Mouse (Mus musculus) forebrain, embryonic 10.5 days (tissue): ENCODE data around the gene Mmp11. TPM values are rescaled to one million over a fixed set of nuclear protein-coding genes. Genes with fewer than 3 reads are reported as not detected.

ENCODE experiments used
- DNase-seq: peaks from one replicate; pipeline ENCODE4 v3.0.0-alpha.2; 2017; ENCODE audit warnings: low spot score; ENCODE audit errors: extremely low spot score
- H3K27ac ChIP-seq: fragments of 300-500 bp; sonication (generic); 2 replicates; pipeline ENCODE4 v1.5.1; 2016; ENCODE audit warnings: mild to moderate bottlenecking
- H3K27me3 ChIP-seq: fragments of 300-500 bp; sonication (generic); 2 replicates; pipeline ENCODE4 v1.6.1; 2016; ENCODE audit warnings: mild to moderate bottlenecking; ENCODE audit not compliant: poor library complexity, severe bottlenecking
- H3K36me3 ChIP-seq: fragments of 300-500 bp; sonication (generic); replicated peaks from 2 replicates; pipeline ENCODE4 v1.6.1; 2016; ENCODE audit warnings: mild to moderate bottlenecking, moderate library complexity
- H3K4me1 ChIP-seq: fragments of 300-500 bp; sonication (generic); 2 replicates; pipeline ENCODE4 v1.6.1; 2016
- H3K4me3 ChIP-seq: fragments of 300-500 bp; sonication (generic); 2 replicates; pipeline ENCODE4 v1.5.1; 2016; ENCODE audit warnings: mild to moderate bottlenecking, moderate library complexity
- H3K9me3 ChIP-seq: fragments of 300-500 bp; sonication (generic); 2 replicates; pipeline ENCODE4 v1.6.1; 2016; ENCODE audit warnings: mild to moderate bottlenecking, moderate library complexity
- WGBS: fragments of 180-500 bp; shearing (Covaris S2); methylation state at CpG from one replicate; pipeline ENCODE4 v1.1.7; 2016; 5-methylcytosine and 5-hydroxymethylcytosine counted together
- polyA plus RNA-seq: library from polyadenylated mRNA; unstranded; fragments of >200 nt; fragmentation: Nextera tagmentation; extraction: Ambion mirVana; gene quantifications from 2 replicates; pipeline ENCODE4 v1.2.1, GENCODE M21; 2016

The Mmp11 gene
- polyA plus RNA-seq, 1 experiment from 2014 or later, result 24.6 TPM

DNA sequence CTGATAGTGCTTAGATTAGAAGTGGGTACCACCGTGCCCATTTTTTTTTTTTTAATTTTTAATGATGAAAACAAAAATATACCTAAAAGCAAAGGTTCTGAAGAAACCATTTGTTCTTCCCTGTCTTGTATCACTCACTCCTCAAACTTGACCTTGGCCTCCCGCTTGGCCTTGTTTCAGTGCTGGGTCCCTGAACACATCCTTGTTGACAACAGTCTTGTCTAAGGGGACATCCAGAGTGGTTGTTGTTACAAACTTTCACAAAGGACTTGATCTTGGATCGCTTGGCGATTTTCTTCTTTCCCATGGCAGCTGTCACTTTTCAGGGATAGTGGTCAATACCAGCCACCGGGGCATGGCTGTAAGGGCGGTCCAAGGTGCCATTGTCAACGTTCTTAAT is 8.9 kb upstream of the Mmp11 start:
- H3K36me3 ChIP-seq, result no peaks in the 10 kb centered on the region
- 95% methylated on average over 7 of the region's 7 CpGs for WGBS
- no peaks in the 10 kb centered on the region for H3K9me3 ChIP-seq
- no peak overlapping the region for H3K27ac ChIP-seq
- no peak overlapping the region for H3K4me3 ChIP-seq
- no peak for DNase-seq
- peaks cover 44% of the 10 kb centered on the region for H3K27me3 ChIP-seq
- peaks cover 26% of the 10 kb centered on the region for H3K4me1 ChIP-seq

DNA sequence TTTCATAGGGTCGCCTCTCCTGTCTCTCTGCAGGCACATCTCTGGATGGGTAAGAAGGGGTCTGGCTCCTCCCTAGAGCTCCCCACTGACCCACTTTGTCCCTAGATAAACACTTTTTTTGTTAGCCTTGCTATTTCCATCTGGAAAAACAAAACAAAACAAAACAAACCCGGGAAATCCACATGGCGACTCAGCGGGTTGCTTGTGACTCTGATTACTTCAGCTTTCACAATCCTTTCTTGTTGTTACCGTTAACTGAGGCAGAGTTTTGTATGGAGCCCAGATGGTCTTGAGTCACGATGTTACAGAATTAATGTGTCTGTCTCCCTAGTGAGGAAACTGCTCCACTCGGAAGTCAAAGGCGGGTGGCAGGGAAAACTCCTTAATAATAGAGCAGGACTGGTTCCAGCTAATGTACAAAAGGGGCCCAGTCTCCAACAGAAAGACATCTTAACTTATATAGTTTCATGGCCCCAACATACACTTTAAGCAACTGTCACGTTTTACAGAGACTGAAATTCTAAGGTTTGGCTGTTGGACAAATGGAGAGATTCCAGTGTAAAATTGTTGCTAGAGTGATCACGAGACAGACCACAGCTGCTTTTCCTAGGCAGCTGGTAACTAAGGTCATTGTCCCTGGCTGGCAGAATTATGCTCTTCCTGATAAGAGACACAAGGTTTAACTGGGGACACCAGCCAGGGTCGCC is 7.9 kb upstream of the Mmp11 start:
- Histone ChIP-seq H3K27me3 (peaks cover 44% of the 10 kb centered on the region), H3K9me3 (no peaks in the 10 kb centered on the region), H3K4me3 (no peak overlapping the region), H3K27ac (no peak overlapping the region), H3K4me1 (peaks cover 30% of the 10 kb centered on the region), H3K36me3 (no peaks in the 10 kb centered on the region)
- no peak for DNase-seq
- WGBS, result 37% methylated on average over 11 of the region's 11 CpGs

DNA sequence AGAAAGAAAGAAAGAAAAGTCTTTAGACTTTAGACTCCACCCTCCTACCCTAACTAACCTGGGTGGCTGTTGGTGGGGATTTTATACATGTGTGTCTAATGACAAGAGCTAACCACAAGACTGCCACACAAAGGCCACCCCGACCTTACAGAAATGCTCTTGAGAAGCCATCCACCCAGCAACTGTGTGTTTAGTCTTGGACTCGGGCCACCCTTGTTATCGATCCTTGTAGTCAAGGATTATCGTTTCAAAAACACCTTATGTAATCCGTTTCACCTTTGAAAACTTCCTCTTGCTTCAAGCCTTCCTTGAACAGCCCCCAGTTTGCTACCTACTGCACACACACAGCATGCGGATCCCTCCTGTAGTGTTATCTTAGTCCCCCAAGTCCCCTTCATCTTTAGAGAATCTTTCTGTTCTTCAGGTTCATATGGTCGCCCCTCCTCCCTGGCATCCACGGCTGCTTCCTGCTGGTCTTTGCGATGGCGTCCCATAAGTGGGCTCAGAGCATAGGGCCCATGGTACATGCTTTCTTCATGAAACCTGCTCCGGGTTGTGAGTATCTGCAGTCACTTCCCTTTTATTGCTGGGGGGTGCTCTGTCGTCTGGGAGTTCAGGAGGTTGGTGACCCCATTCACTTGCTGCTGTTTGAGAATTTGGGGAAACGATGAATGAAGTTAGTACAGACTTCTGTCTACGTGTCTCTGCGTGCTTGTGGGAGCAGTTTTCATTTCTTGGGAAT is 6.6 kb upstream of the Mmp11 start, which contains the start of gene Vpreb3:
Vpreb3 (plus strand) TSS at position 322 of the 742 bp plus-strand sequence.
- H3K9me3 ChIP-seq, result no peaks in the 10 kb centered on the region
- WGBS, result 85% methylated on average over 15 of the region's 15 CpGs
- H3K4me3 ChIP-seq, result no peak within 1 kb of the TSS
- DNase-seq, result no peak
- H3K36me3 ChIP-seq, result no peaks in the 10 kb centered on the region
- peaks cover 41% of the 10 kb centered on the region for H3K27me3 ChIP-seq
- H3K4me1 ChIP-seq, result peaks cover 30% of the 10 kb centered on the region
- no peak within 1 kb of the TSS for H3K27ac ChIP-seq

DNA sequence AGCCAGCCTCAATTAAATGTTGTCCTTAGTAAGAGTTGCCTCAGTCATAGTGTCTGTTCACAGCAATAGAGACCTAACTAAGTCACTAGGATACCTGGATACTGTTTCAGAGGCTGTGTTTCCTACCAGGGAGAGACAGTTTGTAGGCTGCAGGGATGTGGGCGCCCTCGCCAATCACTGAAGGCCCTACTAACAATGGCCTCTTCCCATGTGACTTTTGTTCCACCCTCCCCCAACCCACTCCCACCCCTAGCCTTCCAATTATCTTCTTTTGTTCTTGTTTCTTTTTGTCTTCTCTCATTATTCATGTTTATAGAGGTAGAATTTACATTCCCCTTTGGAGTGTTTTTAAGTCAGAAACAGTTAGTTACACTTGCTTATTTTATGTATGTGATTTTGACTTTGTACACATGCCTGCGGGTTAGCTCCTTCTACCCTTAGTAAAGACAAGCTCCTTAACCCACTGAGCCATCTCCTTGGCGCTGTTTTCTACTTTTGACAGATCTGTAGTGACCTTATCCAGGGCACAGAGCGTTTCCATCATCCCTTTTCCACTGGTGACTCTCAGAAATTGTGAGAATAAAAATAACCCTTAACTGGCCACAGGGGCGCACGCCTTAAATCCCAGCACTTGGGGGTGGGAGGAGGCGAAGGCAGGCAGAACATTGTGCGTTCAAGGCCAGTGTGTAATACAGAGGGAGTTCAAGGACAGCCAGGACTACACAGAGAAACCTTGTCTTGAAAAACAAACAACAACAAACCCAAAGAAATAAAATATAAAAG is 4.9 kb upstream of the Mmp11 start:
- Histone ChIP-seq H3K27me3 (peaks cover 53% of the 10 kb centered on the region), H3K27ac (no peak overlapping the region), H3K9me3 (no peaks in the 10 kb centered on the region), H3K4me3 (no peak overlapping the region), H3K4me1 (peaks cover 37% of the 10 kb centered on the region), H3K36me3 (no peaks in the 10 kb centered on the region)
- 63% methylated on average over 9 of the region's 9 CpGs for WGBS
- DNase-seq, result no peak

- WGBS, result 86% methylated on average over 5 of the region's 5 CpGs
- no peak for DNase-seq
- no peaks in the 10 kb centered on the region for H3K36me3 ChIP-seq
- no peak within 1 kb of the TSS for H3K4me3 ChIP-seq
- peaks cover 60% of the 10 kb centered on the region for H3K27me3 ChIP-seq
- H3K27ac ChIP-seq, result 0 out of 2 replicates have a peak within 1 kb of the TSS, but pooled peaks have one; percentile 1
- no peaks in the 10 kb centered on the region for H3K9me3 ChIP-seq
- peaks cover 44% of the 10 kb centered on the region for H3K4me1 ChIP-seq
Observed at GRCm38 (mm10) chr10:75940520-75940919, 4.2 kb upstream of the Mmp11 start, which contains the start of gene Gm867. Gene Gm867 (minus strand): TSS chr10:75940672.

GRCm38 (mm10) chr10:75939481-75940234 is 3.4 kb upstream of the Mmp11 start:
- H3K4me3 ChIP-seq, result no peak overlapping the region
- no peaks in the 10 kb centered on the region for H3K9me3 ChIP-seq
- H3K27ac ChIP-seq, result 0 out of 2 replicates have a peak overlapping the region, but pooled peaks have one; percentile 1
- H3K36me3 ChIP-seq, result no peaks in the 10 kb centered on the region
- H3K4me1 ChIP-seq, result peaks cover 49% of the 10 kb centered on the region
- DNase-seq, result no peak
- H3K27me3 ChIP-seq, result peaks cover 69% of the 10 kb centered on the region
- WGBS, result 50% methylated on average over 9 of the region's 9 CpGs

GRCm38 (mm10) chr10:75937851-75938643 is 1.8 kb upstream of the Mmp11 start:
- H3K27ac ChIP-seq, result no peak overlapping the region
- no peaks in the 10 kb centered on the region for H3K36me3 ChIP-seq
- no peaks in the 10 kb centered on the region for H3K9me3 ChIP-seq
- H3K4me1 ChIP-seq, result peaks cover 42% of the 10 kb centered on the region
- DNase-seq, result no peak
- no peak overlapping the region for H3K4me3 ChIP-seq
- WGBS, result 63% methylated on average over 10 of the region's 10 CpGs
- H3K27me3 ChIP-seq, result peaks cover 83% of the 10 kb centered on the region

DNA sequence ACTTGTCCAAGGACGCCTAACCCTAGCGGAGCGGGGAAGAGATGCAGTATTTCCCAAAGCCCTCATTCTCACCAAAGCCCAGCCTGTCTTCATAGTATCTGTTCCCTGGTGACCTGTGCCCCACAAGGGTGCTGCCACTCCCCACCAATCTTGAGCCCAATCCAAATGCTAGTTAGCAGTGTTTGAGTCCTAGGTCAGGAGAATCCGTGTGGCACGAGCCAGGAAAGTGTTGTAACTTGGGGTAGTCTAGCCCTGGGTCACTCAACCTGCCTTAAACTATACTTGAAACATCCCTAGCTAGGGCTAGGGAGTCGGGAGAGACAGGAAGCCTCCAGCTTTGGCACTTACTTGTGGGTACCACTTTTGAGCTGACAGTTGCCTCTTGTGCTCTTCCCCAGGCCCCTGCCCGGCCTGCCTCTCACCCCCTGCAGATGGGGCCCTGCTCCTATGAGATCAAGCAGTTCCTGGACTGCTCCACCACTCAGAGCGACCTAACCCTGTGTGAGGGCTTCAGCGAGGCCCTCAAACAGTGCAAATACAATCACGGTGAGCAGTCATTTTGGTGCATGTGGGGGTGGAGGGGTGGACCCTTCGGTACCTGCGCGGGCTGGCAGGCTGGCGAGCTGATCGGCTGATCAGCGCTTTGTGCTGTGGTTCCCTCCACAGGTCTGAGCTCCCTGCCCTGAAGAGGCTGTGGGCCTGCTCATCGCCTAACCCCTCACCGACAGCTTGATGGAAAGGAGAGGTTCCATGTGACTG is 792 bp upstream of the Mmp11 start:
- WGBS, result 31% methylated on average over 18 of the region's 18 CpGs
- no peaks in the 10 kb centered on the region for H3K36me3 ChIP-seq
- H3K27me3 ChIP-seq, result peaks cover 84% of the 10 kb centered on the region
- no peaks in the 10 kb centered on the region for H3K9me3 ChIP-seq
- H3K4me3 ChIP-seq, result no peak overlapping the region
- DNase-seq, result no peak
- H3K4me1 ChIP-seq, result peaks cover 52% of the 10 kb centered on the region
- H3K27ac ChIP-seq, result no peak overlapping the region

- H3K4me3 ChIP-seq, result peak overlapping the region; percentile 70
- H3K27ac ChIP-seq, result no peak overlapping the region
- H3K27me3 ChIP-seq, result peaks cover 97% of the 10 kb centered on the region
- DNase-seq, result no peak
- 76% methylated on average over 1 of the region's 1 CpGs for WGBS
- H3K9me3 ChIP-seq, result no peaks in the 10 kb centered on the region
- peaks cover 57% of the 10 kb centered on the region for H3K4me1 ChIP-seq
- no peaks in the 10 kb centered on the region for H3K36me3 ChIP-seq
Observed at GRCm38 (mm10) chr10:75934991-75935390, 1.3 kb downstream of the Mmp11 start.

DNA sequence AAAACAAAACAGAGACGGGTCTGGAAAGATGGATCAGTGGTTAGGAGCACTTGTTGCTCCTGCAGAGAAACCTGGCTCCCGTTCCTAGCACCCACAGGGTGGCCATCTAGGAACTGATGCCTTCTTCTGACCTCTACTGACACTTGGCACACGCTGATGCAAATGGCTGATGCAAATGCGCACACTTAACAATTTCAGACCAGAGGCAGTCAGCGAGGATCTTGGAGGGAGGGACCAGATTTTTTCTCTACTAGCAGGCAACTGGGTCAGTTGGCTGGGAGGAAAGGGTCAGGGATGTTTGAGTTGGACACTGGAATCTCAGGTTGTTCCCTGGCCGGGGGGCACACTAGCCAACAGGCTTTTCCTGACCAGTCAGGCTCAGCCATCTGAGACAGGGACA is 3.4 kb downstream of the Mmp11 start, which contains the start of gene Chchd10:
Chchd10 (plus strand) TSS at position 240 of the 400 bp plus-strand sequence.
- peaks cover 94% of the 10 kb centered on the region for H3K27me3 ChIP-seq

More for the DNA sequence above, 3.4 kb downstream of the Mmp11 start, which contains the start of gene Chchd10:
- Histone ChIP-seq H3K36me3 (peaks cover 2% of the 10 kb centered on the region; the same call in 1 of the 2 replicates), H3K4me1 (peaks cover 52% of the 10 kb centered on the region), H3K9me3 (no peaks in the 10 kb centered on the region), H3K27ac (peak within 1 kb of the TSS; percentile 90), H3K4me3 (peak within 1 kb of the TSS; percentile 74)
- 21% methylated on average over 6 of the region's 6 CpGs for WGBS
- DNase-seq, result no peak
